Mouse (Mus musculus): ENCODE data around the gene Tspan13.

DNA sequence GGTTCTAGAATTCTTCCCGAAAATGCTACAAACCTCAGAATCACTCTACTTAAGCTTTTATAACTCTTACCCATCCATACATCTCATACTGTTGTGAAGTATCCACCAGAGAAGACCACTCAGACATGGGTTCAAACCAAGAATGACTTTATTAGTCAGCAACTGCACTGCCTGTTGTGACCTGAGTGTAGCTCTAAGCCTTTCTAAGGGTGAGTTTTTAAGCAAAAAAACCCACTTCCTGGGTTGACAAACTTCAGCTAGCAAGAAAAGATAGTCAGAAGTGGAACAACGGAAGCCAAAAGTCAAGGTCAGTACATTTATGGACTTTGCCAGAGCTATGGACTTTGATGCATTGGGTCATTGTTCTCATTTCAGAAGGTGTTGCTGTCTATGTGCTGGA is 25.2 kb upstream of the Tspan13 start:
- TF ChIP-seq CTCF (IDR thresholded peaks at IDR 0.05; ENCODE audit: control insufficient read depth, insufficient read depth, insufficient replicate concordance, low read depth, low read length): no peak
- no peak for TF ChIP-seq POLR2A (IDR thresholded peaks at IDR 0.05; ENCODE audit: control insufficient read depth, low read depth, low read length)

Measured in testis, adult 2 months (tissue).